Mouse (Mus musculus) G1E (cell line): ENCODE measurements at regions not wholly inside any gene's neighbourhood (a gene's known extent, or its start where the extent isn't known, plus 50 kb on each side); places are given as distances from the start of the nearest gene placed in this dataset.

Experiments
- CTCF ChIP-seq: IDR thresholded peaks from 2 replicates; pipeline ENCODE4 v1.5.1; 2012; ENCODE audit warnings: low read depth, low read length, inconsistent platforms, mixed read lengths
- GATA1 ChIP-seq: IDR thresholded peaks from 2 replicates; pipeline ENCODE4 v1.6.1; 2012; ENCODE audit warnings: borderline replicate concordance, low read length, inconsistent platforms, mixed read lengths
- GATA2 ChIP-seq: IDR thresholded peaks from 2 replicates; pipeline ENCODE4 v1.6.1; 2012; ENCODE audit warnings: low read depth, low read length, inconsistent platforms, borderline replicate concordance
- POLR2AphosphoS5 ChIP-seq: IDR thresholded peaks from 2 replicates; pipeline ENCODE4 v1.6.1; 2012; ENCODE audit warnings: low read depth, low read length, inconsistent platforms; ENCODE audit not compliant: insufficient replicate concordance

- TF ChIP-seq CTCF (no peak), GATA1 (no peak), GATA2 (no peak), POLR2AphosphoS5 (no peak)
These were observed 275.6 kb downstream of the Kctd12 start for GRCm38 (mm10) chr14:102706704-102707336.
